Mouse (Mus musculus): ENCODE measurements at regions not wholly inside any gene's neighbourhood (a gene's known extent, or its start where the extent isn't known, plus 50 kb on each side); places are given as distances from the start of the nearest gene placed in this dataset.

DNA sequence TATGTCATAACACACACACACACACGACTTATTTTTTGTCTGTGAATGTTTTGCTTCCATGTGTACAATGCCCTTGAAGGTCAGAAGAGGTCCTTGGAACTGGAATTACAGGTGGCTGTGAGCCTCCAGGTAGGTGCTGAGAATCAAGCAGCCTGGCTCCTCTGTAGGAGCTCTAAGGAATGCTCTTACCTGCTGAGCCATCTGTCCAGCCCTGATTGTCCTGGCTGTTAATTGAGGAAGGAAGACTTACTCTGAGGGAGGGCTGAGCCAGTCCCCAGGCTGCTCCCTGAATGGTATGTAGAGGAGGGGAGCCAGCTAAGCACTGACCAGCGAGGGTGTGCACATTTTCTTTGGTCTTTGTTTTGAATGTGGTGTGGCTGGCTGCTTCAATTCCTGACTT, 65.4 kb downstream of the Zfp281 start:
- ATAC-seq (no peak), DNase-seq (ENCODE audit: low spot score) (no peak)
- Histone ChIP-seq H3K27ac (no peak overlapping the region), H3K27me3 (ENCODE audit: insufficient read depth, low read length) (no peaks in the 10 kb centered on the region), H3K9me3 (ENCODE audit: low read length) (no peaks in the 10 kb centered on the region), H3K4me1 (ENCODE audit: insufficient read depth, low read length) (no peaks in the 10 kb centered on the region), H3K36me3 (ENCODE audit: insufficient read depth, low read length) (no peaks in the 10 kb centered on the region), H3K4me2 (ENCODE audit: low read depth, low read length) (no peak overlapping the region), H3K9ac (replicated peaks; ENCODE audit: low read length) (no peak overlapping the region), H3K4me3 (ENCODE audit: low read length) (no peak overlapping the region)
- 23% methylated on average over 2 of the region's 2 CpGs for WGBS
- no peak for TF ChIP-seq CTCF (IDR thresholded peaks at IDR 0.05; ENCODE audit: low read depth)

DNA sequence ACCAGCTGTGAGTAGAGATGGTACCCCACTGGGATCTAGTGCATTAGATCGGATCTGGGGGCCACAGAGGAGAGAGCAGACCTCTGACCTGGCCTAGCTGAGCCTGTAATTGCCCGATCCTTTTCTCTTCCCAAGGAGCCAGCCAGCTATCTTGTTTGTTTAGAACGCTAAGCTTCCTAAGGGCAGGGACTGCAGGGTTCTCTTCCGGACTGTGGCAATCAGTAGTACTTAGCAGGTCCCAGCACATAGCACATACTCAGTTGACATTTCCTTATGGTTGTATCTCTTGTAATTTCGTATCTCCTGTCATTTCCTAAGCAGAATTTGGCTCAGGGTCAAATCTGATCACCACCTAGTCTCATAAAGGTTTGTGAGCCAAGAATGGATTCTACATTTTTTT, 68.7 kb downstream of the Zfp281 start:
- Histone ChIP-seq H3K4me3 (ENCODE audit: low read length) (no peak overlapping the region), H3K27ac (no peak overlapping the region), H3K36me3 (ENCODE audit: insufficient read depth, low read length) (no peaks in the 10 kb centered on the region), H3K9me3 (ENCODE audit: low read length) (no peaks in the 10 kb centered on the region), H3K27me3 (ENCODE audit: insufficient read depth, low read length) (no peaks in the 10 kb centered on the region), H3K4me2 (ENCODE audit: low read depth, low read length) (no peak overlapping the region), H3K9ac (replicated peaks; ENCODE audit: low read length) (no peak overlapping the region), H3K4me1 (ENCODE audit: insufficient read depth, low read length) (no peaks in the 10 kb centered on the region)
- 49% methylated on average over 5 of the region's 5 CpGs for WGBS
- DNase-seq (ENCODE audit: low spot score), result no peak
- TF ChIP-seq CTCF (IDR thresholded peaks at IDR 0.05; ENCODE audit: low read depth), result no peak
- no peak for ATAC-seq

DNA sequence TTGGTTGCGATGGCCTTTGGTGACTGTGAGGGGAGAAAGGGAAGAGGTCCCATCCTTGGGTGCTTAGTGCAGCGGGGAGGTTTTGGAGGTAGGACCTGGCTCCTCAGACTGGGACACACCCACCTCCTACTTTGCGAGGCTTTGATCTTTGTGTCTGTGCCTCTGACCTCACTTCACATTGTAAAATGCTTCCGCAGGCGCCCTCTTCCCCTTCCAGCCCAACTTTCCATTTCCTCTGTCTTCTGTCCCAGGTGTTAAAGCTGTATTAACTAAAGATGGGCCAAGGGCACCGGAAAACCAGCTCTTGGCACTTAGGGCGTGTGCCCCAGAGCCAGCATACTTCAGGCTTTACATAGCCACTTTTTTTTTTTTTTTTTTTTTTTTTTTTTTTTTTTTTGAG, 70.3 kb downstream of the Zfp281 start:
- Histone ChIP-seq H3K4me1 (ENCODE audit: insufficient read depth, low read length) (no peaks in the 10 kb centered on the region), H3K27me3 (ENCODE audit: insufficient read depth, low read length) (no peaks in the 10 kb centered on the region), H3K36me3 (ENCODE audit: insufficient read depth, low read length) (no peaks in the 10 kb centered on the region), H3K9ac (replicated peaks; ENCODE audit: low read length) (no peak overlapping the region), H3K4me3 (ENCODE audit: low read length) (no peak overlapping the region), H3K27ac (no peak overlapping the region), H3K4me2 (ENCODE audit: low read depth, low read length) (no peak overlapping the region), H3K9me3 (ENCODE audit: low read length) (no peaks in the 10 kb centered on the region)
- no peak for TF ChIP-seq CTCF (IDR thresholded peaks at IDR 0.05; ENCODE audit: low read depth)
- WGBS, result 70% methylated on average over 7 of the region's 7 CpGs
- no peak for DNase-seq (ENCODE audit: low spot score)
- ATAC-seq, result no peak

DNA sequence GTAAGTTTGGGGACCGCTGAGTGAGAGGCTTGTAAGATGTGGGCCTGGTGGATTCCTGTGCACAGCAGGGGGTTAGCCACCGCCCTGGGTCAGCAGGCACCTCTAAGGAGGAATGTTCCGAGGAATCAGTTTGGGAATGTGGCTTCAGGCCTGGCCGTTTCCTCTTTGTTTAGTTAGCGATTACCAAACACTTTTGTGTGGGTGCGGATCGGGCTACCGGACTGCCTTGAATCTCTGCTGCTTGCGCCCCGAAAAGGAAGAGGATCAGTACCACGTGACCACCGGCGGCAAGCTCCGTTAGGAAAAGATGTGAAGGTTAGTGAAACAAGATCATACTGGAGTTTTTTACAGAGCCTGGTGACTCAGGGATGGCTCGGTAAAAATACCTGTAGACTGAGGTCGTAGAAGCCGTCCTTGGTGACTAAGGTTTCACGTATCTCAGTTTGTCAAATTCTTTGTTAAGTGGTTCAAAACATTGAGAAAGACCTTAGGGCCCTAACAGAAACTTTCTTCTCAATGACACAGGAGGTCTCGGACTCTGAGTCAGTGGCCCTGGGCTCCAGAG, 71.5 kb downstream of the Zfp281 start:
- H3K9me3 ChIP-seq (ENCODE audit: low read length), result no peaks in the 10 kb centered on the region
- H3K4me3 ChIP-seq (ENCODE audit: low read length), result no peak overlapping the region

DNA sequence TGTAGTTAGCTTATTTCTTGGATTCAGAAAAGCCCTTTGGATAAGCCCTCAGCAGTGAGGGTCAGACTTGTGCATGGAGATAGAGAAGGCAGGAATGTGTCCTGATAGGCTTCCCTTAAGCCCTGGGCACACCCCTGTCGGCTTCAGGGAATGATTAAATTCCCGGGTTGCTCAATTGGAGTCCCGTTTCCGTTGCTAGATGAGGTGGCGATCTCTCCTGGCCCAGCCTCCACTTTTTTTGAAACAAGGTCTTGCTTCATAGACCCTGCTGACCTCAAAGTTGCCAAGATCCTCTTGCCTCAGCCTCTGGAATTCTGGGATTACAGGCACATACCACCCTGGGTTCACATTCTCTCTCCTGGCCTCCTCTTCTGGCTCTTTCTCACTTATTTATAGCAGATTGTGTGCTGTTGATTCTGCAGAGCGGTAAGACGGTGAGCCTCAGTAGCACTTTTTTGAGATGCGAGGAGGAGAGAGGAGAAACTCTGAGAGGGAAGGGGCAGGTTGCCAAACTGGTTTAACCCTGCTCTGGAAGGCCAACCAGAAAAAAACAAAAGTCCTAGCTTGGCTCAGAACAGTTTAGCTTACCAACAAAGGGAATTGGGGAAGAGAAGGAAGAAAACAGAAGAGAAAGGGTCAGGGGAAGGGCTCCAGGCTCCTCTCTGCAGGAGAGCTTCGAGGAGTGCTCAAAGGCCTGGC, 73.9 kb downstream of the Zfp281 start:
- no peak for DNase-seq (ENCODE audit: low spot score)
- H3K9ac ChIP-seq (replicated peaks; ENCODE audit: low read length), result no peak overlapping the region
- WGBS, result 32% methylated on average over 9 of the region's 9 CpGs
- no peaks in the 10 kb centered on the region for H3K27me3 ChIP-seq (ENCODE audit: insufficient read depth, low read length)
- ATAC-seq, result no peak
- no peak overlapping the region for H3K4me3 ChIP-seq (ENCODE audit: low read length)
- H3K4me2 ChIP-seq (ENCODE audit: low read depth, low read length), result no peak overlapping the region
- H3K4me1 ChIP-seq (ENCODE audit: insufficient read depth, low read length), result no peaks in the 10 kb centered on the region
- no peak for TF ChIP-seq CTCF (IDR thresholded peaks at IDR 0.05; ENCODE audit: low read depth)
- H3K36me3 ChIP-seq (ENCODE audit: insufficient read depth, low read length), result no peaks in the 10 kb centered on the region
- H3K27ac ChIP-seq, result no peak overlapping the region
- no peaks in the 10 kb centered on the region for H3K9me3 ChIP-seq (ENCODE audit: low read length)

More for the DNA sequence above, 71.5 kb downstream of the Zfp281 start:
- Histone ChIP-seq H3K27ac (no peak overlapping the region), H3K4me1 (ENCODE audit: insufficient read depth, low read length) (no peaks in the 10 kb centered on the region), H3K9ac (replicated peaks; ENCODE audit: low read length) (no peak overlapping the region), H3K4me2 (ENCODE audit: low read depth, low read length) (peak overlapping the region; percentile 39), H3K36me3 (ENCODE audit: insufficient read depth, low read length) (no peaks in the 10 kb centered on the region), H3K27me3 (ENCODE audit: insufficient read depth, low read length) (no peaks in the 10 kb centered on the region)
- ATAC-seq, result no peak
- no peak for DNase-seq (ENCODE audit: low spot score)
- no peak for TF ChIP-seq CTCF (IDR thresholded peaks at IDR 0.05; ENCODE audit: low read depth)
- WGBS, result 18% methylated on average over 19 of the region's 19 CpGs

DNA sequence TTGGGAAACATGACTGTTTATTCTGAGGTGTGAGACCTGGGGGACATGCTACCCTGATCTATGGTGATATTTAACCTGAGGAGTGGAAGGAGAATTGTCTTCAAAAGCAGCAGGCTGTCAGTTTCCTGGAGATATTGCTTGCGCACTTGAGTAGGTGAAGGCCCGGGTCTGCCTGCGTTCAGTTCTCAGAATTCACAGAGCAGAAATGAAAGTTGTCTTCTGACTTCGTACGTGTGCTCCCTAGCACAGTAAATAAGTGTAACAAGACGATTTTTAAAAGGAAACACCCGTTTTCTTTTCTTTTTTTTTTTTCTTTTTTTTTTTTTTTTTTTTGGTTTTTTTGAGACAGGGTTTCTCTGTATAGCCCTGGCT, 74.4 kb downstream of the Zfp281 start:
- Histone ChIP-seq H3K4me2 (ENCODE audit: low read depth, low read length) (no peak overlapping the region), H3K27ac (no peak overlapping the region), H3K9ac (replicated peaks; ENCODE audit: low read length) (no peak overlapping the region), H3K4me1 (ENCODE audit: insufficient read depth, low read length) (no peaks in the 10 kb centered on the region), H3K9me3 (ENCODE audit: low read length) (no peaks in the 10 kb centered on the region), H3K4me3 (ENCODE audit: low read length) (no peak overlapping the region), H3K27me3 (ENCODE audit: insufficient read depth, low read length) (no peaks in the 10 kb centered on the region), H3K36me3 (ENCODE audit: insufficient read depth, low read length) (no peaks in the 10 kb centered on the region)
- no peak for TF ChIP-seq CTCF (IDR thresholded peaks at IDR 0.05; ENCODE audit: low read depth)
- no peak for ATAC-seq
- 75% methylated on average over 7 of the region's 7 CpGs for WGBS
- no peak for DNase-seq (ENCODE audit: low spot score)

DNA sequence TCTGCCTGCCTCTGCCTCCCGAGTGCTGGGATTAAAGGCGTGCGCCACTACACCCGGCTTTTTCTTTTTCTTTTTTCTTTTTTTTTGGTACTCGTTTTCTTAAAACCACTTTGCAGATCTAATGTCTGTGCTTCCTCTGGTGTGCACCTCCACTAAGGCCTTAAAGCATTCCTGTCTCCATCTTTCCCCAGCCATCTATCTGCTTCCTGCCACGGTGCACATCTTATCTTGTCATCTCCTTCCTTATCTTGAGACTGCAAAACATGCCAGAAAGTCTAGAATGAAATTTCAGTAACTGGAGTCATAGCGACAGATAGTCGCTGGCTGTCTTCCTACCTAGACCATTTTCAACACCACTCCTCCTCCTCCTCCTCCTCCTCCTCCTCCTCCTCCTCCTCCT, 74.9 kb downstream of the Zfp281 start:
- ATAC-seq (no peak), DNase-seq (ENCODE audit: low spot score) (no peak)
- no peak overlapping the region for H3K27ac ChIP-seq
- no peaks in the 10 kb centered on the region for H3K36me3 ChIP-seq (ENCODE audit: insufficient read depth, low read length)
- no peaks in the 10 kb centered on the region for H3K9me3 ChIP-seq (ENCODE audit: low read length)
- WGBS, result 93% methylated on average over 8 of the region's 8 CpGs
- H3K4me1 ChIP-seq (ENCODE audit: insufficient read depth, low read length), result no peaks in the 10 kb centered on the region
- no peak overlapping the region for H3K4me2 ChIP-seq (ENCODE audit: low read depth, low read length)
- H3K9ac ChIP-seq (replicated peaks; ENCODE audit: low read length), result no peak overlapping the region
- no peak overlapping the region for H3K4me3 ChIP-seq (ENCODE audit: low read length)
- H3K27me3 ChIP-seq (ENCODE audit: insufficient read depth, low read length), result no peaks in the 10 kb centered on the region
- TF ChIP-seq CTCF (IDR thresholded peaks at IDR 0.05; ENCODE audit: low read depth), result no peak

Measured in hindbrain, postnatal 0 days (tissue).